Mouse (Mus musculus) hindbrain, embryonic 10.5 days (tissue): ENCODE data around the gene Lamtor2. TPM values are rescaled to one million over a fixed set of nuclear protein-coding genes. Genes with fewer than 3 reads are reported as not detected.

Experiments
- DNase-seq: peaks from one replicate; pipeline ENCODE4 v3.0.0-alpha.2; 2017; ENCODE audit warnings: low spot score
- H3K27ac ChIP-seq: fragments of 300-500 bp; sonication (generic); 2 replicates; pipeline ENCODE4 v1.5.1; 2016; ENCODE audit warnings: mild to moderate bottlenecking, moderate library complexity
- H3K27me3 ChIP-seq: fragments of 300-500 bp; sonication (generic); 2 replicates; pipeline ENCODE4 v1.6.1; 2016; ENCODE audit warnings: mild to moderate bottlenecking; ENCODE audit not compliant: poor library complexity, insufficient read depth, severe bottlenecking
- H3K36me3 ChIP-seq: fragments of 300-500 bp; sonication (generic); 2 replicates; pipeline ENCODE4 v1.6.1; 2016; ENCODE audit warnings: mild to moderate bottlenecking, moderate library complexity
- H3K4me1 ChIP-seq: fragments of 300-500 bp; sonication (generic); replicated peaks from 2 replicates; pipeline ENCODE4 v1.6.1; 2016; ENCODE audit warnings: mild to moderate bottlenecking
- H3K4me3 ChIP-seq: fragments of 300-500 bp; sonication (generic); 2 replicates; pipeline ENCODE4 v1.5.1; 2016; ENCODE audit warnings: mild to moderate bottlenecking, moderate library complexity
- H3K9me3 ChIP-seq: fragments of 300-500 bp; sonication (generic); 2 replicates; pipeline ENCODE4 v1.6.1; 2016; ENCODE audit warnings: mild to moderate bottlenecking, moderate library complexity
- WGBS: fragments of 180-500 bp; shearing (Covaris S2); methylation state at CpG from one replicate; pipeline ENCODE4 v1.1.7; 2016; 5-methylcytosine and 5-hydroxymethylcytosine counted together
- microRNA counts: library from miRNA; unstranded; fragments of <30 nt; microRNA quantifications from one replicate; lab custom pipeline; 2017
- polyA plus RNA-seq: library from polyadenylated mRNA; unstranded; fragments of >200 nt; fragmentation: Nextera tagmentation; extraction: Ambion mirVana; gene quantifications from 2 replicates; pipeline ENCODE4 v1.2.1, GENCODE M21; 2016

Lamtor2 gene
- polyA plus RNA-seq, 1 experiment from 2014 or later: 180 TPM

DNA sequence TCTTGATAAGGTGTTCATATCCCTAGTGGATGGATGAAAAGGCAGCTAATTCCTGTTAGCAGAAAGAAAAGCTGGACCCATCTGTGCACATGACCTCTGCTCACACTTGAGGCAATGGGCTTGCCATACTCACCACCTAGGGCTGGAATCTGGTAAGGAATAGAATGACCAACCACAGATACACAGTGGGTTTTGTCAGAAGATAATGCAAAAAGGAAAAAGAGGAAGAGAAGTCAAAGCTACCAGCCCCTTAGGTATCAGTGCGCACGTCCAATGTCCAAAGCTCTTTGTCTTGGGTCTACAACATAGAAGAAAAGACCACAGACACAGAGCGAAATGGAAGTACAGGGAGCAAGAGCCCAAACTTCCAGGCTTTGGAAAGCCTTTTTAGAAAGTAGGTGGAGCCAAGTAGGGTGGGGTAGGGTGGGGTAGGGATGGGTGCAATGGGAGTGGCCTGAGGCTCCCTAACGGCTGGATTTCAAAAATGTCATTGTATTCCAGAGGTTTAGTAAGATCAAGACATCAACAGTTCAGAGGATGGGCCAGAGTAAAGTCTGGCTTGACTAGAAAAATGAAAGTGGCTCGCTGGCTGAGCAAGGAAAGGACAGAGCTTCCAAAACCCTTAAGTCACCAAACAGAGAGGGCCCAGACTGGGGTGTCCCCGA lies 51.4 kb downstream of the Lamtor2 start:
- DNase-seq: no peak
- Histone ChIP-seq H3K4me3 (peak overlapping the region; percentile 76), H3K27ac (no peak overlapping the region), H3K27me3 (peaks cover 50% of the 10 kb centered on the region), H3K36me3 (no peaks in the 10 kb centered on the region), H3K9me3 (no peaks in the 10 kb centered on the region), H3K4me1 (peaks cover 56% of the 10 kb centered on the region)
- 53% methylated on average over 6 of the region's 6 CpGs for WGBS

DNA sequence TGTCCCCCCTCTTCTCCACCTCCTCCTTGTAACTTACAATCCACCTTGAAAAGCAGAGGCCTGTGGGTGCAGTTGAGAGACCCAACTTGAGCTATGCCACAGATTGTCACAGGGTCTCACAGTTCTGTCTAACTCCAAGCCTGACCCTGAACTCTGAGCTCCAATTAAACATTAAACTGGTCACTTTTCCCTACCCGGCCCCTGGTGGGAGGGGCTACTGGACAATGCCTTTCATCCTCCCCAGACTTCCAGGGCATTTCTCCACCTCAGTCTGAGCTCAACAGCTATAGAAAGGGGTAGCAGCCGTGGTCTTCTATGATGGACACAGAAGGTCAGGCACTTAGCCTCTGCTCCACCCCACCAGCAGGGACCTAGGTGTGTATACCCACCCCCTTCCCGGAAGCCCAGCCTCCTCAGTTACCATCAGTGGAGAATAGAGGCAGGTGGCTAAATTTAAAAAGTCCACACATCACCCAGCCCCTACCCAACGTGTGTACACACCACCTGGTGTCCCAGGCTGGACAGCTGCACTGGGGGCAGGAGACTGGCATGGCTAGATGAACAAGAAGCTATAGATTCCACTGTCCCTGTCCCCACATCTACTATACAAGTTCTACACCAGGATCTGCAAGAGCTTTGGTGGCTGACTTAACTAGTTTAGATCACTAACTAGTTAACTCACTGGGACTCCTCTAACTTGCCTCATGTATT lies 52.1 kb downstream of the Lamtor2 start:
- Histone ChIP-seq H3K27me3 (peaks cover 51% of the 10 kb centered on the region), H3K4me1 (peaks cover 57% of the 10 kb centered on the region), H3K9me3 (no peaks in the 10 kb centered on the region), H3K4me3 (no peak overlapping the region), H3K36me3 (no peaks in the 10 kb centered on the region), H3K27ac (no peak overlapping the region)
- WGBS: 50% methylated on average over 4 of the region's 4 CpGs
- DNase-seq: no peak

DNA sequence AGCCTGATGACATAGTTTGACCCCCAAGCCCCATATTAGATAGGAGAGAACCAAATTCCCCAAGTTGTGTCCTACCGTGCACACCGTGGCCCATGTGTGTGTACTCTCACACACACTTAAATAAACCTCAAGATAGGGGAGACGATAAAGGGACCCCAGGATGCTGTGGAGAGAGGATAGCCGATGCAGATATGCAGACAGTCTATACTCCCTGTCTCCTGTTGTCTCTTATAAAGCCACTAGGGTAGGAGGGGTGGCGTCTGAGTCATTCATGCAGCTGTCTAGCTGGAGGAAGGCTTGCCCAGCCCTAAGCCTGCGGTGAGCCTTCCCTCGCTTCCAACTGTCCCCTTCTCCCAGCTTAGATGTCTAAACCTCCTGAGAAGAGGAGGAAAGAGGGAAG lies 52.8 kb downstream of the Lamtor2 start:
- DNase-seq: no peak
- Histone ChIP-seq H3K4me1 (peaks cover 58% of the 10 kb centered on the region), H3K4me3 (no peak overlapping the region), H3K9me3 (no peaks in the 10 kb centered on the region), H3K27me3 (peaks cover 54% of the 10 kb centered on the region), H3K36me3 (no peaks in the 10 kb centered on the region), H3K27ac (no peak overlapping the region)
- 80% methylated on average over 7 of the region's 7 CpGs for WGBS

MicroRNA genes within 50 kb of the gene (microRNA counts, 519-probe panel; counts per million panel counts)
- microRNA mmu-miR-1905 (lab: Ali Mortazavi, UCI): 1,255 counts per million, percentile 77 among the panel's probes with 10 or more counts

Other genes with a start within 250 kb of the Lamtor2 start
- 150 and 157 TPM in 2 replicates for gene Glmp, start 228.1 kb downstream of the Lamtor2 start, polyA plus RNA-seq
- gene Tmem79, start 216.9 kb downstream of the Lamtor2 start, polyA plus RNA-seq: 1.5 and 2.7 TPM in 2 replicates
- 84.1 and 87.8 TPM in 2 replicates for gene Smg5, start 216.8 kb downstream of the Lamtor2 start, polyA plus RNA-seq
- 0.86 and 1.4 TPM in 2 replicates for gene Paqr6, start 188.5 kb downstream of the Lamtor2 start, polyA plus RNA-seq
- gene Bglap3, start 180.3 kb downstream of the Lamtor2 start, polyA plus RNA-seq: 0.12 TPM in 1 of 2 replicates, not detected in the other
- gene Bglap2, start 174.4 kb downstream of the Lamtor2 start, polyA plus RNA-seq: not detected in 2 replicates
- not detected in 2 replicates for gene Bglap, start 168.6 kb downstream of the Lamtor2 start, polyA plus RNA-seq
- 157 and 167 TPM in 2 replicates for gene Pmf1, start 142.7 kb downstream of the Lamtor2 start, polyA plus RNA-seq
- 19.2 and 20.3 TPM in 2 replicates for gene Slc25a44, start 127.9 kb downstream of the Lamtor2 start, polyA plus RNA-seq
- gene Sema4a, start 91.9 kb downstream of the Lamtor2 start, polyA plus RNA-seq: 3.8 and 8.6 TPM in 2 replicates
- 13.4 and 24.0 TPM in 2 replicates for gene Lmna, start 43.1 kb downstream of the Lamtor2 start, polyA plus RNA-seq
- gene Mex3a, start 20.7 kb downstream of the Lamtor2 start, polyA plus RNA-seq: 30.7 and 31.0 TPM in 2 replicates
- 2.1 and 2.9 TPM in 2 replicates for gene Rab25, start 4.8 kb downstream of the Lamtor2 start, polyA plus RNA-seq
- 69.0 and 72.5 TPM in 2 replicates for gene Ubqln4, start 684 bp upstream of the Lamtor2 start, polyA plus RNA-seq
- 207 and 220 TPM in 2 replicates for gene Ssr2, start 22.8 kb upstream of the Lamtor2 start, polyA plus RNA-seq
- gene Arhgef2, start 52.9 kb upstream of the Lamtor2 start, polyA plus RNA-seq: 111 and 123 TPM in 2 replicates
- gene Rxfp4, start 100.1 kb upstream of the Lamtor2 start, polyA plus RNA-seq: not detected in 2 replicates
- 99.6 and 102 TPM in 2 replicates for gene Khdc4, start 132.7 kb upstream of the Lamtor2 start, polyA plus RNA-seq
- gene Rit1, start 163.8 kb upstream of the Lamtor2 start, polyA plus RNA-seq: 35.7 and 48.5 TPM in 2 replicates
- gene Syt11, start 222.1 kb upstream of the Lamtor2 start, polyA plus RNA-seq: 112 and 147 TPM in 2 replicates